ENCODE assay signal across 7 mouse cellular contexts in the genomic region with DNA sequence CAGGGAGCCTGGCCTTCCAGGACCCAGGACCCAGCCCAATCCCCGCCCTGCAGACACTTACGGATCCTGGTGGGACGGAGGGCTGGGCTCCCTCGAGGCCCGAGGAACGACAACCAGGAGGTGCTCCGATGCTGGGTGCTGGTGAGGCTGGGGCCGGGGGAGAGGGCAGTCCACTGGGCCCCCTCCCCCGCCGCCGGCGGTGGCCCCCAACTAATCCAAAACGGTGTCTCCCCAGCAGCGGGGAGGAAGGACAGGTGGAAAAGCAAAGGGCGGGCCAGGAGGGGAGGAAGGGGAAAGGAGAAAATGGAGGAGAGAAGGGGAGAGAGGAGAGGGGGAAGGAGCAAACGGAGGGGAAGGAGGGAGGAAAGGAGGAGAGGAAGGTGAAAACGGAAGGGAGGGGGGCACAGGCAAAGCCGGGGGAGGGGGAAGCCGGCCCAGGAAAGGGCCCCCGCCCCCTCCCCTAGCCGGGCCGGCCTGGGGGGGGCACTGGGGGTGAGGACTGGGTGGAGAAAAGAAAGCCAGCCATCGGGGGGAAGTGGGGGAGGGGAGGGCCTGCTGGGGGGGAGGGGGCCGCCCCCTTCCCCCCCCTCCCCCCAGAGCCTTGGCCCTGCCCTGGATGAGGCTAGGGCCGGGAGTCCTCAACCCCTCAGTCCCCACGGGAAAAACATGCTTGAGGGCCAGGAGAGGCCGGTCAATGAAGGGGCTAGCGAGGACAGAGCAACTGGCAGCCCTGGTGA. TPM values are rescaled to one million over a fixed set of nuclear protein-coding genes. Genes with fewer than 3 reads are reported as not detected.
A peak's percentile ranks its signal among the peaks of the same experiment; 100 is the strongest.
DNase-seq lines count a peak whose midpoint lies in the region; ATAC-seq and TF ChIP-seq lines count a peak whose summit lies in the region.

Gene Grik5 (minus strand): TSS at position 368 of the 737 bp plus-strand sequence.
Gene Zfp574 (plus strand): TSS at position 589 of the 737 bp plus-strand sequence.

- H3K4me2 ChIP-seq in heart, embryonic 15.5 days: peak within 1 kb of the TSS; percentile 93
- peak within 1 kb of the TSS; percentile 61 for H3K4me2 ChIP-seq in myocyte (ENCODE audit: low read depth)

- peaks cover 4% of the 10 kb centered on the region for H3K79me2 ChIP-seq in myocyte (ENCODE audit: control insufficient read depth, insufficient read depth)

- H3K36me3 ChIP-seq in heart, embryonic 15.5 days: peaks cover 8% of the 10 kb centered on the region; the same call in 1 of the 2 replicates
- H3K36me3 ChIP-seq in myocyte (ENCODE audit: control insufficient read depth, insufficient read depth): no peaks in the 10 kb centered on the region

- no peak for ATAC-seq in heart, embryonic 15.5 days (replicated peaks; ENCODE audit: insufficient number of reproducible peaks, insufficient read depth, low FRiP score, low read depth)

- peaks cover 41% of the 10 kb centered on the region for H3K4me1 ChIP-seq in heart, embryonic 15.5 days (replicated peaks)

- H3K9me3 ChIP-seq in heart, embryonic 15.5 days (replicated peaks): no peaks in the 10 kb centered on the region

- peak within 1 kb of the TSS; percentile 68 for H3ac ChIP-seq in myocyte (ENCODE audit: control insufficient read depth, insufficient read length)

- peak; percentile 28 for DNase-seq in right cerebral cortex, adult 18-20 months
- DNase-seq in right cerebral cortex, postnatal 10 days (ENCODE audit: low spot score in 2 of 2): no peak
- peak; percentile 46 for DNase-seq in cerebellum, adult 9-10 months
- DNase-seq in left cerebral cortex, postnatal 25 days (ENCODE audit: low spot score in 2 of 2): no peak
- DNase-seq in right cerebral cortex, postnatal 36 days (ENCODE audit: low spot score in 2 of 2): no peak

- H3K27me3 ChIP-seq in heart, embryonic 15.5 days: no peaks in the 10 kb centered on the region
- no peaks in the 10 kb centered on the region for H3K27me3 ChIP-seq in myocyte (ENCODE audit: control insufficient read depth, insufficient read depth, insufficient read length)

- peak within 1 kb of the TSS; percentile 73 for H3K4me3 ChIP-seq in heart, embryonic 15.5 days
- H3K4me3 ChIP-seq in myocyte: peak within 1 kb of the TSS; percentile 33

- no peak for TF ChIP-seq POLR2A in myocyte (IDR thresholded peaks at IDR 0.05; ENCODE audit: insufficient read length, low read depth)

- intact Hi-C loops in left cerebral cortex, postnatal 25 days (cut with DNase I): loop anchor here (2.0 to 5.0 kb wide), 2 partner anchors 23 to 40 kb away; no protein-coding TSS in a partner anchor

- H3K9ac ChIP-seq in heart, embryonic 15.5 days: peak within 1 kb of the TSS; percentile 75

- WGBS in heart, embryonic 15.5 days: 2% methylated on average over 25 of the region's 28 CpGs

- peak within 1 kb of the TSS; percentile 81 for H3K27ac ChIP-seq in heart, embryonic 15.5 days

TF ChIP-seq in myocyte, 11 proteins besides CTCF, POLR2A, EP300 and RAD21:
- TF ChIP-seq REST (IDR thresholded peaks at IDR 0.05; ENCODE audit: insufficient read depth, insufficient read length): no peak
- no peak for TF ChIP-seq E2F4 (IDR thresholded peaks at IDR 0.05; ENCODE audit: insufficient read depth)
- no peak for TF ChIP-seq USF1 (IDR thresholded peaks at IDR 0.05; ENCODE audit: low read depth)
- no peak for TF ChIP-seq POLR2AphosphoS2 (IDR thresholded peaks at IDR 0.05; ENCODE audit: insufficient read length, low read depth)
- TF ChIP-seq MYOD1 (IDR thresholded peaks at IDR 0.05; ENCODE audit: control insufficient read depth in 1 of 3, insufficient read length in 2 of 3, low read depth in 2 of 3): no peak
- TF ChIP-seq TCF3 (IDR thresholded peaks at IDR 0.05; ENCODE audit: insufficient read length, low read depth): no peak
- no peak for TF ChIP-seq CEBPB (IDR thresholded peaks at IDR 0.05; ENCODE audit: insufficient read depth, poor library complexity, severe bottlenecking)
- TF ChIP-seq SRF (IDR thresholded peaks at IDR 0.05; ENCODE audit: control insufficient read depth, insufficient read length, low read depth): no peak
- no peak for TF ChIP-seq TCF12 (IDR thresholded peaks at IDR 0.05; ENCODE audit: insufficient read depth, poor library complexity, severe bottlenecking)
- TF ChIP-seq MAX (IDR thresholded peaks at IDR 0.05; ENCODE audit: low read depth): no peak
- no peak for TF ChIP-seq MYOG (IDR thresholded peaks at IDR 0.05; ENCODE audit: control insufficient read depth in 1 of 3, insufficient read depth in 1 of 3, insufficient read length in 2 of 3, low read depth in 2 of 3)
TF ChIP-seq in myocyte: peak in this region for 0.

RNA-seq across cellular contexts. Expression of gene Grik5, which starts in this region (rescaled TPM):
- polyA plus RNA-seq in heart, embryonic 15.5 days (2015; fragmentation: Nextera tagmentation; extraction: Ambion mirVana): 2.4 and 4.4 TPM in 2 replicates
- total RNA-seq in left cerebral cortex, postnatal 25 days (2021): 100 to 1,000 TPM; 215 to 242 TPM
- polyA plus RNA-seq in myocyte (2012; fragmentation: generic; extraction: Trizol): 14.7 TPM

RNA-seq across cellular contexts. Expression of gene Zfp574, which starts in this region (rescaled TPM):
- polyA plus RNA-seq in heart, embryonic 15.5 days (2015; fragmentation: Nextera tagmentation; extraction: Ambion mirVana): 15.4 and 23.0 TPM in 2 replicates
- 10 to 100 TPM; 31.4 to 37.0 TPM for total RNA-seq in left cerebral cortex, postnatal 25 days (2021)
- 10.8 TPM for polyA plus RNA-seq in myocyte (2012; fragmentation: generic; extraction: Trizol)

Comparison
In these comparisons a context has a peak if more than half of its experiments do, and no peak if none do; other contexts are left out.
1. DNase-seq: peak in right cerebral cortex, adult 18-20 months (single experiment) and cerebellum, adult 9-10 months (single experiment); none in right cerebral cortex, postnatal 10 days (0 of 2), left cerebral cortex, postnatal 25 days (0 of 2) and right cerebral cortex, postnatal 36 days (0 of 2).